Mouse (Mus musculus) urinary bladder, postnatal 25 days (tissue): Measurements from ENCODE around the gene Gm5741.
"Not testable (repeated sequence)": the region's sequence is repeated elsewhere in the genome, so short reads cannot be mapped to it uniquely, and the experiment has no call there.

ENCODE experiments used
- DNase-seq: peaks from one replicate; pipeline ENCODE4 v3.0.0; 2022; ENCODE audit warnings: low spot score

Gm5741 gene

DNA sequence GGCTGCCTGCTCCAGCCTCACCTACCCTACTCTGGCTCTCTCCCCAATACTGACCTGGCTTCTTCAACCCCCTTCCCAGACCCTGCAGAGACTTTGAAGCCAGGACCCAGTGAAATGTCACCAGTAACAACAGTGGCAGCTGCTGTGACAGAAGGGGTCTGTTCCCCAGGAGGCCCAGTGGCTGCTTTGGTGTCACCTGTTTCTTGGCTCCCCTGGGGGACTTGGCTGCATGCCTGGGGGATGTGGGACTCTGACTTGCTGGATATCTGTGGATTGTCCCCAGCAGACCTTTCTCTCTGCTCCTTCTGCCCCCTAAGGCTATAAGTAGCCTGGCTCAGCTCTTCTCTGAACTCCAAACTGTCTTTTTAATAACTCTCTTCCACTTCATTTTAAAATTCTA, at the start of gene Gm5741:
TSS of gene Gm5741 (minus strand) at position 1 of the 400 bp plus-strand sequence.
- DNase-seq: no peak

DNA sequence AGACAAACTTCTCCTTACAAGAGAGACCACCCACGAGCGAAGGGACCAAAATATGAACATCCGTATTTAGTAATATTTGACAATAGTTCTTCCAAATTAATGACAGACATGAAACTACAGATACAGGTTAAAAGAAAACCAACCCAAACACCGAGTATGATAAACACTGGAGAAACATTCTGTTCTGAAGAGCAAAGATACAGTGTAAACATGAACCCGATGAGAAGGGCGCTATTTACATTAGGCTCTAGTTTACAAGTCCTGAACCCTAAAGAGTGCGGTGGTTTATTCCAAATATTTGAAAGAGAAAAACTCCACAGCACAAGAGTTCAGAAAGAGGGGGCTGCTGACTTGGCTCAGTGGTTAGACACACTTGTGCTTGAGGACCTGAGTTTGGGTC, 49.2 kb upstream of the Gm5741 start:
- DNase-seq: no peak

DNA sequence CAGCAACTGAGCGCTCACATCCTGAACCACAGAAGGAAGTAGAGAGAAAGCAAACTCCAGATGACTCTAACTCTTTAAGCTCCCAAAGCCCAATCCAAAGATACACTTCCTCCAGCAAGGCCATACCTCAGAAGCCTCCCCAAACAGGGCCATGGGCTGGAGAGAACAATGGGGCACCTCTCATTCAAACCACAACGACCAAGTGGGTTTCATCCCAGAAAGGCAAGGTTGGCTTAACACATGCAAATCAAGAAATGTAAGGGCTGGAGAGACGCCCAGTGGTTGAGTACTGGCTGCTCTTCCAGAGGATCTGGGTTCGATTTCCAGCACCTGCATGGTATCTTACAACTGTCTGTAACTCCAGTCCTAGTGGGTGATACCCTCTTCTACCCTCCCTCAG, 47.7 kb upstream of the Gm5741 start:
- DNase-seq: no peak

DNA sequence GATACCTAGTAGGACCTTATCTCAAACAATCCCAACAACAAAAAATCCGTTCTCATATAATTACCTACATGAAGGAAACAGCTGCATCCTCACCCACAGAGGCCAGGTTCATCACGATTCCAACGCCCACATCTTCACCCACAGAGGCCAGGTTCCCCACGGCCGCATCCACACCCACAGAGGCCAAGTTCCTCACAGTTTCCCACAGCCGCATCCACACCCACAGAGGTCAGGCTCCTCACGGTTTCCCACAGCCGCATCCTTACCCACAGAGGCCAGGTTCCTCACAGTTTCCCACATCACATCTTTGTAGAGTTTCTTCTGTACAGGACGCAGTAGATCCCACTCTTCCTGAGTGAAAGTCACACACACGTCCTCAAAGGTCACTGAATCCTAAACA, 45.5 kb upstream of the Gm5741 start:
- DNase-seq: no peak

DNA sequence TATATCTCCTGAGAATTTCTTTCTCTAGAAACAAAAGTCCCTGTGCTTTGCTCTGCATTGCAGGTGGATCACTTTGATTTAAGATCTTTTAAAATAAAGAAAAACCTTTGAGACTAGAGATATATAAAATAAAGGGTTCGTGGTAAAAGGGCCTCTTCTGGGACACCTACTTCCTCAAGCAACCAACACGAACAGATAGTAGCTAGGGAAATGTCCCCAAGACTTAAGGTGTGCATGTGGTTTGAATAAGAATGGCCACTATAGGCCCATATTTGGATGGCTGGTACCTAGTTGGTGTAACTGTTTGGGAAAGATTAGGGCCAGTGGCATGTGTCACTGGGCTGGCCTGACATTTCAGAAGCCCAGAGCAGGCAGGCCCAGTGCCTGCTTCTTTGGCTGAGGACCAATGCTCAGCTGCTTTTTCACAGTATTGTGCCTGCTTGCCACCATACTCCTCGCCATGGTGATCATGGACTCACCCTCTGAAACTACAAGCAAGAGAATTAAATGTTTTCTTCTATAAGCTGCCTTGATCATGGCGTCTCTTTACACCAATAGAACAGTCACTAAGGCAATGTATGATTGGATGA, 32.4 kb upstream of the Gm5741 start:
- no peak for DNase-seq

DNA sequence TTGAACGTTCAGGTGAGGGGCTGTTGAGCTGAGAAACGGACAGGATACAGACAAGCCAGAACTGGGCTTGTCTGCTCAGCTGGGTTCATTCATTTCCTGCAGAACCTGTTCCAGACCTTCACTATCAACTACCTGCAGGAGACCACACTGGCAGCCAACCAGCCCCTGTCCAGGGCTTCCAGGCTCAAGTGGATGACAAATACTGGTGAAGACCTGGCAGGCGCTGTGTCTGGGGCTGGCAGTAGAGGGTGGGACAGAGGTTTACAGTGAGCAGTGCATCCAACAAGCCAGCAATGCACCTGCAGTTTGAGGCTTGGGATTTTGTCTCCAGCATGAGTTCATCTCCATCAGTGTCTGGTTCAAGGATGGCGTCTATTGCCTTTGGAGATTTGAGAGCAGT, 29.1 kb upstream of the Gm5741 start:
- DNase-seq: no peak

DNA sequence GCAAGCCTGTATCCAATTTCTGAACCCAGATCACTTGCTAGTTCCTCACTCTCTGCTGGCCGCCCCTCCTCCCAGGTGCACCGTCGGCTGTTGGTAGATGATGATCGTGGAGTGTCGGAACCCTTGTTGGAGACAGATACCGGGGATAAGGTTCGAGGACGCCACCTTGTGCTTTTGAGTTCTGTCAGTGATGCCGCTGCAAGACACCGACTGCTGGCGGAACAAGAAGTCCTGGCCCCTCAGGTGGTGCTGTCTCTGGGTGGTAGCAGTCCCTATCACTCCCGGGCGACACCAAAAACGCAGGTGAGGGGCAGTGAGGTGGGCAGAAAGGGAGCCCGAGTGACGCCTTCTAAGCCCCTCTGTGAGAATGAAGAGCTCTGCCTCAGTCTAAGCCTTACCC, 28.4 kb upstream of the Gm5741 start:
- no peak for DNase-seq

DNA sequence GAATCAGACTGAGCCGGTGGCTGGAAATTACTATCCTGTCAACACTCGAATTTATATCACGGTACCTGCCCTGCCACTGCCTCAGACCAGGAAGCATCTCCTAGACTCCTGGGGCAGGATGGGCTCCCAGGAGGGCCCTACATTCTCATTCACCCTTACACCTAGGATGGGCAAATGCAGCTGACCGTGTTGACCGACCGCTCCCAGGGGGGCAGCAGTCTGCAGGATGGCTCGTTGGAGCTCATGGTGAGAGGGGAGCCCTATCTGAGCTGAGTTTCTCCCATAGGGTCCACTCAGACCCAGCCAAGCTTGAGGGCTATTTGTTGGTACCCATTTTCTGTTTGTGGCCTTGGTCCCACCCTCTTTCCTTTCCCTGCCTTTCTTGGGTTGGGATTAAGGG, 27.8 kb upstream of the Gm5741 start:
- DNase-seq: no peak

DNA sequence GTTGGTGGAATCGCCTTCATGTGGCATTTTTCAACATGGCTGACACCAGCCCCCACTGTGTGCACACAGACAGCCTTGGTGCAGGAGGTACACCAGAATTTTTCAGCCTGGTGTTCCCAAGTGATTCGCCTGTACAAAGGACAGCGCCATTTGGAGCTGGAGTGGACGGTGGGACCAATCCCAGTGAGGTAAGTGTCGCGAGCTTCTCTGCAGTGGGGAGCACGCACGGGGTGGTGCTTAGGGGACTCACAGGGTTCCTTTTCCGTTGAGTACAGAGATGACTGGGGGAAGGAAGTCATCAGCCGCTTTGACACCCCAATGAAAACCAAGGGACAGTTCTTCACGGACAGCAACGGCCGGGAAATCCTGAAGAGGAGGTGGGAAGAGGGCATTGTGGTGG, 27.3 kb upstream of the Gm5741 start:
- DNase-seq: no peak

DNA sequence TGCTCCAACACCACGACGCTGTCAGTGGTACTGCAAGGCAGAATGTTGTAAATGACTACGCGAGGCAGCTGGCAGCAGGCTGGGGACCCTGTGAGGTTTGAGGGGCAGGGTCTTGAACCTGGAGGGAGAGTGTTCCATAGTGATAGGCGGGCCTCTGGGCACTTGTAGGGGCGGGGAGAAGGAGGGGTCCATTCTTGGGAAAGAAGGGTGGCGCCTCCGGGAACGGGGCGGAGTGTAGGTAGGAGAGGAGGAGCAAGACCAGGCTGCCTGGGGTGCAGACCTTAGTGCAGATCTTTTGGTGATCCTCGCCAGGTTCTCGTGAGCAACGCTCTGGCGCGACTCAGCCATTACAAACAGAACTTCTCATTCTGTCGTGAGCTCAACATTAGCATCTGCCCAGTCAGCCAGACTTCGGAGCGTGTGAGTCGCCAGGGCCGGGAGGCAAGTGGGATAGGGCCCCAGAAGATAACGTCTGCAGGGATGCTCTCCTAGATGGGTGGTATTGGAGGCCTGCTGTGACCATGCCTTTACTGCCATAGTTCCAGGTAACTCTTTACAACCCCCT, 23.8 kb upstream of the Gm5741 start:
- peak; percentile 7 for DNase-seq

DNA sequence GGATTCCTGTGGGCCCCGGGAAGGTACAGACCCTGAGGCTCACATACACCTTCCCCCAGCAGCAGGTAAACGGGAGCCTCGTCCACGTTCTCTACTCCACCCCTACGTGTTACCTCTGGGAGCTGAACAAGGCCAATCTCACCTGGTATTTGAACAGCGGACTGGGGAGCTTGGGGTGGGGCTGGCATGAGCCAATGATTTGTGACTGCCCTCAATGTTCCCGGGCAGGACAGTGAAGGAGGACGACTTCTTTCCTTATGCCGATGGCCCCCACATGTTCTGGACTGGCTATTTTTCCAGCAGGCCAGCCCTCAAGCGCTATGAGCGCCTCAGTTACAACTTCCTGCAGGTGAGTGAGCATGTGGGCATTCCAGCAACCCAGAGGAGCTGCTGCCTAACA, 23.1 kb upstream of the Gm5741 start:
- DNase-seq: peak; percentile 2

DNA sequence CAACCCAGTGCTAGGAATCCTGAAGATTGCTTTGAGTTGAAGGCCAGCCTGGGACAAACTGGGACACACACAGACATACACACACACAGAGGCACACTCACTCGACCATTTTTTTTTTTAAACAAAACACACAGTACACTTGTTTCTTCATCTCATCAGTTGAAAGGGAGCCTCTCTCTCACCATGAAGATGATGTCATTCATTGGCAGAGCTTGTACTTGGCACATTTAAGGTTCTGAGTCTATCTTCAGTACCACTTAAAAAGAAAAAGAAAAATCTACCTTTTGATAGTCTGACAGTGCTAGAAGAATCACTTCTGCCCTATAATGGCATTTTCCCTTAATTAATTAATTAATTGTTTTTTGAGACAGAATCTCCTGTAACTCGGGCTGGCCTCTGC, 21.0 kb upstream of the Gm5741 start:
- no peak for DNase-seq

DNA sequence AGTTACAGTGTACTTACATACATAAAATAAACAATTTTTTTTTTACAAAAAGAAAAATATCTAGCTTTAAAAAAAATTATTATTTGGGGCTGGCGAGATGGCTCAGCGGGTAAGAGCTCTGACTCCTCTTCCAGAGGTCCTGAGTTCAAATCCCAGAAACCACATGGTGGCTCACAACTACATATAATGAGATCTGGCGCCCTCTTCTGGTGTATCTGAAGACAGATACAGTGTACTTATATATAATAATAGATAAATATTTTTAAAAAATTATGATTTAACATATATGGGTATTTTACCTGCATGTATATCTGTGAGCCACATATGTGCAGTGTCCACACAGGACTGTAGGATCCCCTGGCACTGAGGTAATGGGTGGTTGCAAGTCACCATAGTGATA, 18.5 kb upstream of the Gm5741 start:
- no peak for DNase-seq

DNA sequence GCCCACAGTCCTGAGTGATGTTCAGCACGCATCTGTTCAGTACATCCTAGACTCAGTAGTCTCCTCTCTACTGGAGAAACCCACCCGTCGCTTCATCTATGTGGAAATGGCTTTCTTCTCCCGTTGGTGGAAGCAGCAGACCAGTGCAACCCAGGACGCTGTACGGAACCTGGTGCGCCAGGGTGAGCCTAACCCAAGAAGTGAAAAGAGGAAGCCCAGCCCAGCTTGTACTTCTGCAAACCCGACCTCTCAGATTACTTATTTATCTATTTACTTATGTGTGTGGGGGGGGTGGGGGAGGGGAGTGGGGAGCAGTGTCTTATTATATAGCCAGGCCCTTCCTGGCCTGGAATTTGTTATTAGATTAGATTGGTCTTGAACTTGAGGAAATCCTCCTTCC, 16.9 kb upstream of the Gm5741 start:
- DNase-seq: no peak

DNA sequence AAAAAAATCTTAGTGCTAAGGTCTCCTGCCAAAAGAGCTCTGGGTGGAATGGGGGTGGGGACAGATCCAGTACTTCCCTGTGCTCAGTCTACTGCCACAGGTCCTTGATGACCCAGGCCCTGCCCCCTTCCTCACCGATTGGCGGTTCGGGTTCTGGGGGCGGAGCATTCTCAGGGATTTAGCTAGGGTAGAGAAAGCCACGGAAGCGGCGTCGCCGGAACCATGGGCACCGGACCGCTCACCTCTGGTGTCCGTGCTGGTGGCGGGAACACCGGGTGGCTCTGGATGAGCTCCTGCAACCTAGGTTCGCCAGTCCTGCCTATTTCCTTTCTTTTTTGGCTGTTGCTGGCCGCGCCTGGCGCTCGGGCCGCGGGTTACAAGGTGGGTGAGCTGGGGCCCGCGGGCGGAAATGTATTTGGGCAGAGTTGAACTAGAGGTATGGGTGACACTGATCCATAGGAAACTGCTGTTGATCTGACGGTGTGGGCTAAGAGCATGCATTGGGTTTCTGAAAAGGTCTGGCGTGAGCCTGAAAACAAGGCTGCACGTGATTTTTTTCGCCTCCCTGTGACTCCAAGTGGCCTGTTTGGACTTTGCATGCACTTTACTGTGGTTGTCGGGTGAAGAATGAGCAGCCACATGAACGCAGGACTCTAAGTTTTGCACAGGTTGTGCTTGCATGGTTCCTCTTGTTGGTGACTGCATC, 15.5 kb upstream of the Gm5741 start, which contains the start of gene Man2b1:
TSS of gene Man2b1 (plus strand) at position 163 of the 706 bp plus-strand sequence.
- DNase-seq: peak; percentile 80

DNA sequence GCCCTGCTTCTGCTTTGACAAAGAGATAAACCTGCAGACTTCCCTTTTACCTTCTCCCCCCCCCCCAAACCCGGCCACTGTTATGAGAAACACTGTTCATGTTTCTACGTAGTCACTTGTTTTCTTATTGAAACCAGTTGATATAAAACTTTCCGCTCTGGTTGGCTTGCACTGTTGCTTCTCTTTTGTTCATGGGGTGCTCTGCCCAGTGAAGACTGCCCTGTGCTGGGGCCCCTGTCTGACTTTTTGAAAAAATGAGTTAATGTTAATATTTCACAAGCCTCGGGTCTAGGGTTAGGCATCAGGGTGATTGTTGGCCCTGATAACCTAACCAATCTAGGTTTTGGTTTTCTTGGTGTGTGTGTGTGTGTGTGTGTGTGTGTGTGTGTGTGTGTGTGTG, 14.4 kb upstream of the Gm5741 start:
- DNase-seq: not testable (repeated sequence)

DNA sequence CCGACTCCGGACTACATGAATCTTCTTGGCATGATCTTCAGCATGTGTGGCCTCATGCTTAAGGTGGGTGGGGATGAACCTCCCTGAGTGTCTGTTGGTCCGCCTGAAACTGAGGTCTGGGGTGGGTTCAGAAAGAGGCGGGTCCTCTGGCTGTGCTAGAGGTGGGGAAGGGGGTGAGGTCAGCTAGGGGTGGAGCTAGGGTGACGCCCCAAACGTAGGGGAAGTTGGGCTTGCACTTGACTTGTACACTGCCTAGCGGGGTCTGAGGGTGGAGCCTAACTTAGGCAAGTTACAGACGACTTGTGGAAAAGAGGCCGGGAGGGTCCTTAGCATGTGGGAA, 13.4 kb upstream of the Gm5741 start, which contains the start of gene Wdr83:
TSS of gene Wdr83 (minus strand) at position 91 of the 340 bp plus-strand sequence.
- no peak for DNase-seq

DNA sequence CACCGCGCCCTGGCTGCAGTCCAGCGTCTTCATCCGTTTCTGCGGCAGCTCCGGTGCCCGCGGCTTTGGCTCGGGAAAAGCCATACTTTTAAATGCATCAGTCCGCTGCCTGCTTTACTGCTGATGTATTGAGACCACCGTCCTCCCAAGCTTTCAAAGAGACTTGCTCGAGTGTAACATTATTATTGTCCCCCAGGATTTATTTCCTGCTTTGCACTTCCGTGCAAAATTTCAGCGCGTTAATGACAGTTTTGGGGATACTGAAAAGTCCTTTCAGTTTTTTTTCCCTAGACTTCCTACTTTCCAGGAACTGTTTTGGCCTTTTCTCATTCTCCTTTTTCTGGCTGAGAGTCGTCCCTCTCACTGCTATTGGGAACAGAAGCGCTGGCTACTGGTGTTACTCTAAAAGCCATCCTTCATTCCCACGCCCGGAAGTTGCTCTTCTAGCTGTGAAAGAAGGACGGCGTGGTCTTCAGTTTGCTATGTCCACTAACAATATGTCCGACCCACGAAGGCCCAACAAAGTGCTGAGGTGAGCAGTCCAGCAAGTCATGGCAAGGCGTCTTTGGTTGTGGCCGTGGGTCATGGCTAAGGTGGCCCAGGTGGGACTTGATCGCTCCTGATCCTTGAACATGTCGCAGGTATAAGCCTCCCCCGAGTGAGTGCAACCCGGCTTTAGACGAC, 12.9 kb upstream of the Gm5741 start, which contains the start of gene Wdr83os:
TSS of gene Wdr83os (plus strand) at position 209 of the 684 bp plus-strand sequence.
- DNase-seq: peak; percentile 44

DNA sequence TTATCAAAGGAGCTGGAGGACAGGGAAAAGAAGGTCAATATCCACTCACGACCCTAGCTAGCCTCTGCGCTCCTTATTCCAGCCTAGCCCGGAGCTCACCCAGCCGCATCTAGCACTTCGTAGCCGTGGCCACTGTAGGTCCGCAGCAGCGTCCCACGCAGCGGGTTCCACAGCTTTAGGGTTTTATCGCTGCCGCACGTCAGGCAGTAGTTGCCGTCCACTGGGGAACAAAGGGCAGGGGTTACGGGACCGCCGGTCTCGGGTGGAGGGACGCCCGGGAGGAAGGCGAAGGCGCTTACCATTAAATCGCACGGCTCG, 12.4 kb upstream of the Gm5741 start:
- no peak for DNase-seq

DNA sequence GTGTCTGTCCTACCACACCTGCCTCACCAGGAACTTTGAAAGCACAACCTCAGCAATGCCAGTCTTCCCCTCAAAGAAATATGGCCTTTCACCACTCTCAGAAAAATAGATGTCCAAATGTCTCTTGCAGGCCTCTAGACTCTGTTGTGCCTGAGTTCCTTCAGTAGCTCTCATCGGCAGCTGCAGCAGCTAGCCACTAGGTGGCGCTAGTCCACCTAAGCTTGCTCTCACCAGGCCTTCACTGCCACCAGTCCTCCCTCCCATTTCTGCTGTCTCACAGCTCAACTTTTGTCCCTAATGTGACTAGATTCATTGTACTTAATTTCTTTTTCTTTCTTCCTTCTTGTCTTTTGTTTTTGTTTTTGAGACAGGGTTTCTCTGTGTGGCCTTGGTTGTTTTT, 9.2 kb upstream of the Gm5741 start:
- peak; percentile 67 for DNase-seq

DNA sequence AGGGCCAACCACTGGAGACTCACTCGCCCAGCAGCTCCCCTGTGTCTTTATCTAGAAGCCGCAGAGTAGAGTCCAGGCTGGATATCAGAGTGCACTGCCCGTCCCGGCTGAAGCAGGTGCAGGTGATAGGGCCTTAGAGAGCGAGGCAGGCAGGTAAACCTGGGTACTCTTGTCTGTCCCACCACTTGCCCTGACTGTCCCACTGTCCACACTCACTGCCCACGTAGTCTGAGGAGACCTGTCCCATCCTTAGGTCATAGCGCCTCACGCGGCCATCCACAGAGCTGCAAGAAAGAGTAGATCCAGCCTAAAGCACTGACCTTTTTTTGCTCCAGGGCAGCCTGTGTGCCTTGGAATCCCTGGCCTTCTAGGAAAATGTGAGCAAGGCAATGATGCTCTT, 8.2 kb upstream of the Gm5741 start:
- no peak for DNase-seq

DNA sequence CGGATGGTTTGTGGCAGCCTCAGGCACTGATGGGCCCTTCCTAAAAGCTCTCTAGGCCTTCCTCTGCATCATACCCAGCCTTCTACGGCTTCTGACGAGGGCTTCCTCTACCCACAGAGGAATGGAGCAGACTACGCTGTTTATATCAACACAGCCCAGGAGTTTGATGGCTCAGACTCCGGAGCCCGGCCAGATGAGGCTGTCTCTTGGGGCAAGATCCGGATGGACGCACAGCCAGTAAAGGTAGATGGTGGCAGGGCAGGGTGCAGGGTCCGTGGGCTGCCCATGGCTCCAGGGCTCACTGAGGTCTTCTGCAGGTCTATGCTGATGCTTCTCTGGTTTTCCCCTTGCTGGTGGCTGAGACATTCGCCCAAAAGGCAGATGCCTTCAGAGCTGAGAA, 6.8 kb upstream of the Gm5741 start:
- no peak for DNase-seq

DNA sequence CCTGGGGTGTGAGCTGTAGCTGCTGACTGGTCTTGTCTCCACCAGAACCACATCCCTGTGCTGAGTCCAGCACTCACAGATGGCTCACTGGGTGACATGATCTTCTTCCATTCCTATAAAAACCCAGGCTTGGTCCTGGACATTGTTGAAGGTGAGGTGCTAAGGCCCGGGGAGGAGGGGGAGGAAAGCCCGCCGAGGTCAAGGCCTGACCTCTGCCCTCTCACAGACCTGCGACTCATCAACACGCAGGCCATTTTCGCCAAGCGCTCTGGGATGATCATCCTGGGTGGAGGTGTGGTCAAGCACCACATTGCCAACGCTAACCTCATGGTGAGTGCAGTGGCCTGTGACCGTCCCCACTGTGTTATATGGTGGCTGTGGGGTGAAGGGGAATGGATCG, 6.4 kb upstream of the Gm5741 start:
- no peak for DNase-seq
